Mouse (Mus musculus) cerebellum, adult 2 months (tissue): ENCODE data around the gene Dusp27. TPM values are rescaled to one million over a fixed set of nuclear protein-coding genes. Genes with fewer than 3 reads are reported as not detected.
"Not testable (repeated sequence)": the region's sequence is repeated elsewhere in the genome, so short reads cannot be mapped to it uniquely, and the experiment has no call there.

Experiments used
- DNase-seq, 2 experiments: peaks; one replicate each; pipeline ENCODE4 v3.0.0; 2021
- H3K27ac ChIP-seq: fragments of 200-500 bp; 2 replicates; pipeline ENCODE4 v1.5.1; 2012; ENCODE audit warnings: low read length, control low read depth, inconsistent platforms; ENCODE audit not compliant: insufficient read depth
- H3K27me3 ChIP-seq: fragments of 200-500 bp; 2 replicates; pipeline ENCODE4 v1.6.1; 2012; ENCODE audit warnings: inconsistent platforms, mild to moderate bottlenecking, low read length, moderate library complexity; ENCODE audit not compliant: control insufficient read depth, insufficient read depth
- H3K4me1 ChIP-seq: fragments of 200-500 bp; 2 replicates; pipeline ENCODE4 v1.6.1; 2011; ENCODE audit warnings: low read length; ENCODE audit not compliant: control insufficient read depth, insufficient read depth
- H3K4me3 ChIP-seq: fragments of 200-500 bp; replicated peaks from 2 replicates; pipeline ENCODE3; 2011; ENCODE audit warnings: mild to moderate bottlenecking, low read depth, low read length, control low read depth; ENCODE audit not compliant: insufficient read depth
- CTCF ChIP-seq: fragments of 200-500 bp; IDR thresholded peaks from 2 replicates; pipeline ENCODE4 v1.5.1; 2011; ENCODE audit warnings: low read depth, mild to moderate bottlenecking, control low read depth, low read length, moderate library complexity, borderline replicate concordance; ENCODE audit not compliant: insufficient read depth
- POLR2A ChIP-seq: fragments of 200-500 bp; IDR thresholded peaks from 2 replicates; pipeline ENCODE4 v1.6.1; 2011; ENCODE audit warnings: low read length, control low read depth, borderline replicate concordance; ENCODE audit not compliant: insufficient read depth
- WGBS: fragments of 180-500 bp; shearing (Covaris S2); methylation state at CpG from one replicate; pipeline ENCODE4 v1.1.7; 2018; 5-methylcytosine and 5-hydroxymethylcytosine counted together
- polyA plus RNA-seq: library from polyadenylated mRNA; depleted of rRNA; stranded (reverse); fragments of >200 nt; gene quantifications from 2 replicates; pipeline ENCODE4 v1.2.3, GENCODE M21; 2012

Dusp27 gene
- polyA plus RNA-seq, 1 experiment = 0.15 TPM

GRCm38 (mm10) chr1:166153351-166154120 is 25.8 kb upstream of the Dusp27 start:
- Histone ChIP-seq H3K4me1 (no peaks in the 10 kb centered on the region), H3K4me3 (no peak overlapping the region), H3K27me3 (no peaks in the 10 kb centered on the region), H3K27ac (no peak overlapping the region)
- 13% methylated on average over 18 of the region's 18 CpGs for WGBS
- TF ChIP-seq CTCF (peak; percentile 95), POLR2A (no peak)
- DNase-seq = peak; percentile 70 to 85

- no peaks in the 10 kb centered on the region for H3K4me1 ChIP-seq
Observed at GRCm38 (mm10) chr1:166152034-166152433, 24.3 kb upstream of the Dusp27 start.

GRCm38 (mm10) chr1:166151341-166151740 is 23.6 kb upstream of the Dusp27 start:
- no peak for DNase-seq
- no peak overlapping the region for H3K27ac ChIP-seq
- no peaks in the 10 kb centered on the region for H3K27me3 ChIP-seq
- TF ChIP-seq CTCF (no peak), POLR2A (no peak)
- H3K4me3 ChIP-seq = no peak overlapping the region
- H3K4me1 ChIP-seq = no peaks in the 10 kb centered on the region
- 36% methylated on average over 11 of the region's 11 CpGs for WGBS

More at GRCm38 (mm10) chr1:166152034-166152433, 24.3 kb upstream of the Dusp27 start:
- no peak for TF ChIP-seq CTCF
- TF ChIP-seq POLR2A = no peak
- 76% methylated on average over 10 of the region's 10 CpGs for WGBS
- Histone ChIP-seq H3K27me3 (no peaks in the 10 kb centered on the region), H3K27ac (no peak overlapping the region), H3K4me3 (no peak overlapping the region)
- DNase-seq = no peak

GRCm38 (mm10) chr1:166150035-166150434 is 22.3 kb upstream of the Dusp27 start:
- Histone ChIP-seq H3K4me1 (no peaks in the 10 kb centered on the region), H3K4me3 (no peak overlapping the region), H3K27ac (no peak overlapping the region), H3K27me3 (no peaks in the 10 kb centered on the region)
- no peak for DNase-seq
- TF ChIP-seq CTCF (no peak), POLR2A (no peak)
- 89% methylated on average over 7 of the region's 7 CpGs for WGBS

GRCm38 (mm10) chr1:166149441-166149840 is 21.7 kb upstream of the Dusp27 start:
- TF ChIP-seq CTCF (no peak), POLR2A (no peak)
- Histone ChIP-seq H3K4me3 (no peak overlapping the region), H3K27me3 (no peaks in the 10 kb centered on the region), H3K27ac (no peak overlapping the region), H3K4me1 (no peaks in the 10 kb centered on the region)
- no peak for DNase-seq
- WGBS = 91% methylated on average over 4 of the region's 4 CpGs

- DNase-seq = no peak
- Histone ChIP-seq H3K27me3 (no peaks in the 10 kb centered on the region), H3K4me3 (no peak overlapping the region), H3K27ac (no peak overlapping the region), H3K4me1 (no peaks in the 10 kb centered on the region)
- TF ChIP-seq POLR2A (no peak), CTCF (no peak)
- 73% methylated on average over 3 of the region's 3 CpGs for WGBS
Observed at GRCm38 (mm10) chr1:166147657-166148056, 19.9 kb upstream of the Dusp27 start.

- Histone ChIP-seq H3K4me1 (no peaks in the 10 kb centered on the region), H3K27ac (no peak overlapping the region), H3K4me3 (no peak overlapping the region), H3K27me3 (no peaks in the 10 kb centered on the region)
- WGBS = 84% methylated on average over 11 of the region's 11 CpGs
- no peak for DNase-seq
- no peak for TF ChIP-seq CTCF
- no peak for TF ChIP-seq POLR2A
Observed at GRCm38 (mm10) chr1:166146626-166147025, 18.9 kb upstream of the Dusp27 start.

- 87% methylated on average over 6 of the region's 6 CpGs for WGBS
Observed at GRCm38 (mm10) chr1:166142369-166142768, 14.6 kb upstream of the Dusp27 start.

GRCm38 (mm10) chr1:166141868-166142267 is 14.1 kb upstream of the Dusp27 start:
- not testable (repeated sequence) for H3K4me3 ChIP-seq, H3K27me3 ChIP-seq, DNase-seq, H3K4me1 ChIP-seq, H3K27ac ChIP-seq
- 93% methylated on average over 9 of the region's 9 CpGs for WGBS

More at GRCm38 (mm10) chr1:166142369-166142768, 14.6 kb upstream of the Dusp27 start:
- no peak overlapping the region for H3K4me3 ChIP-seq
- no peak for TF ChIP-seq POLR2A
- no peak for TF ChIP-seq CTCF
- no peaks in the 10 kb centered on the region for H3K27me3 ChIP-seq
- DNase-seq = no peak
- no peaks in the 10 kb centered on the region for H3K4me1 ChIP-seq
- no peak overlapping the region for H3K27ac ChIP-seq
